Mouse (Mus musculus): ENCODE results near the gene Sptlc2.
A peak's percentile ranks its signal among the peaks of the same experiment; 100 is the strongest.
"Not testable (repeated sequence)": the region's sequence is repeated elsewhere in the genome, so short reads cannot be mapped to it uniquely, and the experiment has no call there.

Sptlc2 gene

DNA sequence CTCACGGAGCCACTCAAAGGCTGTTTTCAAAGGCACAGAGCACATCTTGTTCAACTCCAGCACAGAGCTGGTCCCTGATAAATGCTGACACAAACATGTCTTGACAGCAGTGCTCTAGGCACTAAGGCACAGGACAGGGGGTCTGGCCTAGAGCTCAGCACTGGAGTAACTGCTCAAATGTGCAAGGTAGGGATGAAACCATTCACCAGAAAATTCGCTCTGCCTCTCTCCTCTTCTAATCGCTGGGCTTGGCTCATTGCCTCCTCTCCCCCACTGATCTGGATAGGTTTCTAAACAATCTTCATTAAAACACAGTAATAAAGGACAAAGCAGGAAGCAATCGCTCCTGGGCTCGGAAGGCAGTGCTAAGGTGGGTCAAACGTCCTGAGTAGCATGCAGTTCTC is 57.1 kb downstream of the Sptlc2 start:
- DNase-seq (ENCODE audit: low spot score in 2 of 2) = no peak

DNA sequence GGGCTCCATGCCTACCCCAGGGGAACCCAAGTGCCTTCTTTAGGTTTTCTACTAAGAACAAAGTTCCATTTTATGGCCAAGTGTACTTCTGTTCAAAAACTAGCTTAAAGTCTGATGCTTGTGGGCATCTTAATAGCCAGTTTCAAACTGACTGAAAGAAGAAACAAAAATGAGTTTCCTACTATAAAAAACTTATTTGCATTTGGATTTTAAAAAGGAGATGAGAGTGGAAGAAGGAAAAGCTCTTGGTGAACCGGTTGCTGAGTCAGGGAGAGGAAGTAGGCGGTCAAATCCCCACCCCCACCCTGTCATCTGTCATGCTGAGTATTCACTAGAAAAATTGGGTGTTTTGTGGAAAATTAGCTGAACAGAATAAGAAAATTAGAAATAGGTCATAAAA is 57.9 kb downstream of the Sptlc2 start:
- no peak for DNase-seq (ENCODE audit: low spot score in 2 of 2)

GRCm38 (mm10) chr12:87328025-87328424 is 60.1 kb downstream of the Sptlc2 start:
- no peak for DNase-seq (ENCODE audit: low spot score in 2 of 2)

DNA sequence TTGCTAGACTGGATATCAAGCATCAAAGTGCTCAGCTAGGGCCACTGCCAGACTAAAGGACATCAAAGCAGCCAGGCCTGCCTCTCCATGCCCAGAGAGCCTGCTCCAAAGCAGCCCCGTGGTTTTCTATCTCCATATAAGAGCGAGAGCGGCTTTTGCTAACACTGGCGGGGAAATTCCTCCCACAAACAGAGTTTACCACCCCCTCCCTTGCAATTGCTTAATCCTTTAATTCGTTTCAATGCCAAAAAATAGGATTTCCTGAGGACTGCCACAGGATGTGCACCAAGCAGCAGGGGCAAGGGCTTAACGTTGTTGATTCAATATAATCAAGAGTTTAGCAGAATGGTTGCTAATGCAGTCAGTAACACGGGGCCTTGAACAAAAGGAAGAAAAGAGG is 60.5 kb downstream of the Sptlc2 start:
- DNase-seq (ENCODE audit: low spot score in 2 of 2) = no peak

DNA sequence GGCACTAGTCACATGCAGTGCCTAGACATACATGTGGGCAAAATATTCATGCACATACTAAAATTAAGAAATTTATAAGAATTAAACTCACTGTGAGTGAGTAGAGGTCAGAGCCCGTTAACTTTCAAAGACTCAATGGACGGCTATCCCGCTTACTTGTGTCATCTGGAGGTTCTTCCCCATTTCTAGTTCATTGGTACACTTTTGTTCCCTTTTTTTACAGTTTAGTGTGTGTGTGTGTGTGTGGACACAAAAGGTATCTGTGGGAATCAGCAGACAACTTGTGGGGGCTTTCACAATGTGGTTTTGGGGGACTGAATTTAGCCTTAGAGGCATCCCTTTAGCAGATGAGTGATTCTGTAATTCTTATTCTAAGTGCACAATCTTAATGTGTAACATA is 62.7 kb downstream of the Sptlc2 start:
- no peak for DNase-seq (ENCODE audit: low spot score in 2 of 2)

- no peak for DNase-seq (ENCODE audit: low spot score in 2 of 2)
Observed at GRCm38 (mm10) chr12:87319229-87319628, 68.9 kb downstream of the Sptlc2 start.

- DNase-seq (ENCODE audit: low spot score in 2 of 2) = no peak
Observed at GRCm38 (mm10) chr12:87317951-87318350, 70.2 kb downstream of the Sptlc2 start.

DNA sequence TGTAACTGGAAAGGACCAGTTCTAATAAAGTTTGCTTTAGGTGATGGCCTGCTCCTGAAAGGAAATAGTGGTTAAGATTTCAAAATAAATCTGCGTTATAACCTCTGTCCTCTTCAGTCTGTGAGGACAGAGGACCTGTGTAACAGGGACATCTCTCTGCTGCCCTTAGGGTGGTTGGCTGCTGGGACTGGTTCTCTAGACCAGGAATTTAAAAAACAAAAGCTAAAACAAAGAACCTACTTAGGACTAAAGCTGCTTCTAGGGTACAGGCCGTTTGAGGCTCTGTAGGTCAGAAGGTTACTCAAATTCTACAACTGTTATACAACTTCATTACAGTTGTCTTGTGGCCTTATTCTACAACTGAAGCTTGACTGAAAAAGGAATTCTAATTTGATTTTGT is 75.1 kb downstream of the Sptlc2 start:
- no peak for DNase-seq (ENCODE audit: low spot score in 2 of 2)

GRCm38 (mm10) chr12:87306584-87306844 is 81.6 kb downstream of the Sptlc2 start:
- DNase-seq (ENCODE audit: low spot score in 2 of 2) = not testable (repeated sequence)

DNA sequence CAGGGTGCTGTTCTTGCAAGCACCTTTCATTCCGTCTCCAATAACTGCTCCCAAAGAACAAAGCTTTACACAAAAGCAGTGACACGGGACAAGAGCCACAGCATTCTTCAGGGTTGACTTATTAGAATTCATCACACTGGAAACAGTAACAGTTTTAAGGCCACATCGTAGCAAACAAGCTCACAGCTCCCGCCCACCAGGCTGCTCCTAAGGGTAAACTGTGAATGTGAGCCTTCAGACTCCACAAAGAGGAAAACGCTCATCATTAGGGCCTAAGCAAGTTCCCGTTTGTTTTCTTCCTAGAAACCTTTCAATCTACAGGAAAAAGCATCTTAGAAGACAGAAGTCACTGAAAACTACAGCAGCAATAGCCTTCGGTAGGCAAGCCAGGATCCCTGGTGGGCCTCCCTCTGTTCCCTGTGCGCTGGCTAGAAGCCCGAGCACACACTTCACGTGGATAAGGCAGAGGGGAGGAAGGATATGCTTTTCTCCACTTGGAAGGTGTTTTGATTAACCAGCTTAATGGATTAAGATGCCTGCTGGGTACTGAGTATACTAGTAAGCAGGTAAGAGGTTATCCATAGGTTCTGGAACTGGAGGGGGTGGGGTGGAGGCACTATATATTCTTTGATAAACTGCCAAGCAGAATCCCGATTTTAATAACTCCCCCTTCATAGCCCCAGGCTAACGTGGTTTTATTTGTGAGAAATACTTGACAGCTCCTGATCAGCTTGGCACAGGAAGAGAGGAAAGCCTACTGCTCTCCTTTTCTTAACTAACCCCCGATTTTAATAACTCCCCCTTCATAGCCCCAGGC is 82.2 kb downstream of the Sptlc2 start:
- no peak for DNase-seq (ENCODE audit: low spot score in 2 of 2)

DNA sequence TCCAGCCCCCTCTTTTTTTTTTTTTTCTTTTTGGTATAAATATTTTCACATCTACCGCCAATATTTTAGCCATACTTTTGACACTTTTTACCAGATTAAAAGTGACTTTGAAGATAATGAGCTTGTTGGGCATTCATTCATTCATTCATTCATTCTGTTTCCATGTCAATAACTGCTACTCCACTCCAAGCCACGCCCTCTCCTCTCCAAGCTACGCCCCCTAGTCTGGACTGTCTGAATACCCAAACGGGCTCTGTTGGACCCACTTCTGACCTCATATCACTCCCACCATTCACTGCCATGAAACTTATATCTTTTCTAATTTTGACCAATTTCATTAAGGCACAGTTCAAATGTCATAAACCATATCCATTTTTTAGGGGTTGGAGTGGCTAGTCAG is 87.0 kb downstream of the Sptlc2 start:
- DNase-seq (ENCODE audit: low spot score in 2 of 2) = no peak

DNA sequence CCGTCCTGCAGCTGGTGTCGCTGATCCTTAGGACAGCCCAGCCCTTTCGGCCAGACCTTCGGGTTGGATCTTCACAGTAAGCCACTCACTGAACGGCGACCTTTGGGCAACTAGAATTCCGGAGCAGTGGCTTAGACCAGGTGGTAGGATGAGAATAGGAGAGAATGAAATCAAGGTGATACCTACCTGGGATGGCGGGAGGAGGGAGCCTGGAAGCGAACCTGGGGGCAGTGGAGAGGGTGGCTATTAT is 87.8 kb downstream of the Sptlc2 start:
- DNase-seq (ENCODE audit: low spot score in 2 of 2) = no peak

GRCm38 (mm10) chr12:87299657-87300440 is 88.3 kb downstream of the Sptlc2 start, which contains the start of gene Ism2:
Ism2 (minus strand) TSS chr12:87299705.
- DNase-seq (ENCODE audit: low spot score in 2 of 2) = peak in 1 of 2 experiments; percentile 20

GRCm38 (mm10) chr12:87299037-87299656 is 89.0 kb downstream of the Sptlc2 start:
- no peak for DNase-seq (ENCODE audit: low spot score in 2 of 2)

DNA sequence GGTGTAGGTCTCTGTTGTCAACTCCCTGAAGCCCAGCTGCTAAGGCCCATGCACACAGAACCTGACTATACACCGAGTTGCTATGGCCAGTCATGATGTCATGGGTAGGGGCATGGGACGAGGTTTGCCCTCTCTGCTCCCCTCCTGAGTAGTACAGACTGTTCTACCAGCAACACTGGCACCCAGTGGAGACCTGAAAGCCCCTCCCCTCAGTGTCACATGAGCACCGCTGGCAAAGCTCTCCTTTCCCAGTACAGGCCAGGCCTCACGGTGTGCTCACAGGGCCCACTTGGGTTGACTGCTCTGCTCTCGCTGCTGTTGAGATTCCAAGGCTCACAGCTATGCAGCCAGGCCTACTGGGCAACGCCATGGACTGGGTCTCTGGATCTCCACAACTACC is 94.2 kb downstream of the Sptlc2 start:
- no peak for DNase-seq (ENCODE audit: low spot score in 2 of 2)

DNA sequence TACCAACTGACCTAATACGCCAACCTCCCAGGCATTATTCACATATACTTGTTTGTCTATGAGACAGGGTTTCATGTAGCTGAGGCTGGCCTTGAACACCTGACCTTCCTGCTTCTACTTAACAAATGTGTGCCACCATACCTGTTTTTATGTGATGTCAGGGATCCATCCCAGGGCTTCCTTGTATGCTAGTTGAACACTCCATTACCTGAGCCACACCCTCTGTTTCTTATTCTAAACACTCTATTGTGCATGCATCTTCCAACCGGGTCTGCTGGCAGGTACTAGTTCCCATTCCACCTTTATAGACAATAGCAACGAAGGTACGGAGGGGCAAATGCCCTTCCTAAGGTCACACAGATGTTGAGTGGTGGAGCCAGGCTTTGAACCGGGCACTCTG is 99.1 kb downstream of the Sptlc2 start:
- no peak for DNase-seq (ENCODE audit: low spot score in 2 of 2)

- DNase-seq (ENCODE audit: low spot score in 2 of 2) = no peak
Observed at GRCm38 (mm10) chr12:87284726-87285125, 103.4 kb downstream of the Sptlc2 start.

- DNase-seq (ENCODE audit: low spot score in 2 of 2) = no peak
Observed at GRCm38 (mm10) chr12:87284268-87284667, 103.9 kb downstream of the Sptlc2 start.

DNA sequence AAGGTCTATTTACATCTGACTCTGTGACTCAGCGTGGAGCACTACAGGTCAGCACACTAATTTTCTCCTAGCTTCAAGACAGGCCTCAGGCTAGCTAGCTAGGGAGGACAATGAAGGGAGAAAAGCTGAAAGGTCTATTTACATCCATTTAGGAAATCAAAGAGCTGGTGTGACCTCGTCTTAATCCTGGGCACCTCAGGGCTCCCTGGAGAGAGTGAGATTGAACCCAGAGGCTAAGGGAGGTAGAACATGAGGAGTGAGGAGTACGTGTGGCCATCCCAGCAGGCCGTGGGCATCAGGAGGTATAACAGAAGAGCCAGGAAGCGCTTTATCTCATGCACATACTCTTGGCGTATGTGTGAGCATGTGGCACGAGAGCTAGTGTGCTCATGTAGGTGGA is 104.4 kb downstream of the Sptlc2 start:
- no peak for DNase-seq (ENCODE audit: low spot score in 2 of 2)

DNA sequence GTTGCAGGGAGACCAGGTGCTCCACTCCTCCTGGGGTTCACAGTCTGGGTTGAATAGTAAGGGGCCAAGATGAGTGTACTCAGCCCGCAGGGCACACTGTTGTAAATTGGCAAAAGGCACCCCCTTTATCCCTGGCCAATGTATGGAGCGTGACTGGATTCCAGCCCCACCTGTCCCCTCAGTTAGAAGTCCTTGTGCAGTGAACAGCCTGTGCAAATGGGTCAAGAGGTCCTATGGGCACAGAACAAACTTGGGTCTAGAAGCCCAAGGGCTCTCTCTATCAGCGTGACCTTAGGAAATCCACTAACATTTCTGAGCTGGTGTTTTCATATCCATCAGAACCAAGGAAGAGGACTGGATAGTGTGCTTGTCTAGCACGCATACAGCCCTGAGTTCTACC is 105.4 kb downstream of the Sptlc2 start:
- DNase-seq (ENCODE audit: low spot score in 2 of 2) = no peak

DNA sequence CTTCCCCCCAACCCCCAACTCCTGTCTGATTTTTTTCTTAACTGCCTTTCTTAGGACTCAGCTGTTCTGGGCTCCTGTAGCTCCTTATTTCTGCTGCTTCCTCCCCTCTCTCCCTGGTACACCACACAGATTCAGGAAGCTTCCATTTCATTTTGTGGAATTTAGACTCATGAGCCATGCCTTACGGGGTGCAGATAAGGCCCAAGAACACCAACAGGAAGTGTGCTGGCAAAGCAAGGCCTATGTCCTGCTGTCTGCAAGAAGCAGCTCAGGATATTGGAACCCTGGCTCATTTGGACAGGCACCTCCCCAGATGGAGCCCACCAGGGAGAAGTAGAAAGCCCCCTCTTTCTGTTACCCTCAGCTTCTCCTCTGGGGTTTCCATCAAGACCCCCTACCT is 106.4 kb downstream of the Sptlc2 start:
- no peak for DNase-seq (ENCODE audit: low spot score in 2 of 2)

- DNase-seq (ENCODE audit: low spot score in 2 of 2) = no peak
Observed at GRCm38 (mm10) chr12:87279879-87280278, 108.3 kb downstream of the Sptlc2 start.

DNA sequence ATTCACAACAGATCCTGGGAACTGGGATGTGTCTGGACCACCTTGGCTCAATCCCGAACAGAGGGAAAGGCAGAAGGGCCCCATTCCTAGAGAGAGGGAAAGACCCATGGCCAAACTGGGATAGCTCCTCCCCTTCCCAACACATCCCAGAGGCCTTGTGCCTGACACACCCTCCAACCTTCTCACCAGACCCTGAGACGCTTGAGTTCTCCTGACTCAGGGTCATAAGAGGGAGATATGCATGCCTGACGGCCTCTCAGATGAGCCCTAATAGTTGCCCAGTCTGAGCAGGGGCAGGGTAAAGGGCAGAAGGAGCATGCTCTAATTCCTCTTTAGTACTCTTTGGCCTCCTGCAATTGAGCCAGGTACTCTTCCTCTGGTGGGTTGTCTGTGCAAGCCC is 108.8 kb downstream of the Sptlc2 start:
- DNase-seq (ENCODE audit: low spot score in 2 of 2) = no peak
